Mouse (Mus musculus) T-helper 17 cell (primary cell): ENCODE measurements around the gene Gm20388.

ENCODE experiments used
- in situ Hi-C, 2 experiments: fragments of 300-600 bp; cut with MboI, MseI; formaldehyde crosslinking; loops; 1 replicate in 1 of 2; 2 replicates in 1 of 2; pipeline ENCODE4 v1.15.1; 2025; ENCODE audit warnings: high pct_unique_total_duplicates in 2 of 2

Gm20388 gene

GRCm38 (mm10) chr8:120227578-120227876 lies 316.9 kb downstream of the Gm20388 start:
- in situ Hi-C loops, result no loop called here

- in situ Hi-C loops, result no loop called here
Observed at GRCm38 (mm10) chr8:120227891-120228591, 317.4 kb downstream of the Gm20388 start, which contains the start of gene Gse1. Gse1 (plus strand) TSS chr8:120228456.

DNA sequence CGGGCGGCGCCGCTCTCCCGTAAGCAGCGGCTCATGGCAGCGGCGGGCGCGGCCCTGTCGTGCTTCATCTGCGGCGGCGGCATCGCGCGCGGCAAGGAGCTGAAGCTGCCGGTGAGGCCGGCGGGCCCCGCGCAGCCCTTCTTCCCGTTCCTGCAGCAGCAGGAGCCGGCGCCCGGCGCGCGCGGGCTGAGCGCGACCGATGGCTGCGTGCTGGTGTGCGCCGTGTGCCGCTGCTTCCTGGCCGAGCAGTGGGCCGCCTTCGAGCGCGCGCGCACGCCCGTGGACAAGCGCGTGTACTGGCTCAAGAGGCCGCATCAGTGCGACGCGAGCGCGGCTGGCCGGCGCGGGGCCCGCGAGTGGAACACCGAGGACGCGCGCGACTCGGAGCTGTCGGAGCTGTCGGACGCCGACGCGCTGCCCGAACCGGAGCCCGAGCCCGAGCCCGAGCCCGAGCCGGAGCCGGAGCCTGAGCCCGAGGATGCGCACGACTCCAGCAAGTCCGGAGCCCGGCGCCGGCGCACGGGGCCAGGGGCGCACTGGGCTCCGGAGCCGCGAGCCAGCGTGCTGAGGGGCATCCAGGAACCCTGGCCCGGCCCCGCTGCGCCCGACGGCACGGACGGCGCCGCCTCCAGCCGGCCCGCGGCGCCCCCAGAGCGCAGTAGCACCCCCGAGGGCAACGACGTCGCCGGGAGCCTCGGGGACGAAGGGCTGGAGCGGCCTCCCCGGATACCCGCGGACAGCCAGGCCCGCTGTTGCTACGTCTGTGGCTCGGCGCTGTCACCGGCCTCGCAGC lies 318.3 kb downstream of the Gm20388 start:
- in situ Hi-C loops, result no loop called here

GRCm38 (mm10) chr8:120229574-120229916 lies 318.9 kb downstream of the Gm20388 start:
- in situ Hi-C loops, result no loop called here

GRCm38 (mm10) chr8:120230081-120230480 lies 319.4 kb downstream of the Gm20388 start:
- in situ Hi-C loops, result no loop called here

GRCm38 (mm10) chr8:120230715-120231614 lies 320.3 kb downstream of the Gm20388 start:
- in situ Hi-C loops, result no loop called here

GRCm38 (mm10) chr8:120231870-120232269 lies 321.2 kb downstream of the Gm20388 start:
- in situ Hi-C loops, result no loop called here

GRCm38 (mm10) chr8:120232398-120232797 lies 321.8 kb downstream of the Gm20388 start:
- in situ Hi-C loops, result no loop called here

- in situ Hi-C loops, result no loop called here
Observed at GRCm38 (mm10) chr8:120232913-120233312, 322.3 kb downstream of the Gm20388 start.

DNA sequence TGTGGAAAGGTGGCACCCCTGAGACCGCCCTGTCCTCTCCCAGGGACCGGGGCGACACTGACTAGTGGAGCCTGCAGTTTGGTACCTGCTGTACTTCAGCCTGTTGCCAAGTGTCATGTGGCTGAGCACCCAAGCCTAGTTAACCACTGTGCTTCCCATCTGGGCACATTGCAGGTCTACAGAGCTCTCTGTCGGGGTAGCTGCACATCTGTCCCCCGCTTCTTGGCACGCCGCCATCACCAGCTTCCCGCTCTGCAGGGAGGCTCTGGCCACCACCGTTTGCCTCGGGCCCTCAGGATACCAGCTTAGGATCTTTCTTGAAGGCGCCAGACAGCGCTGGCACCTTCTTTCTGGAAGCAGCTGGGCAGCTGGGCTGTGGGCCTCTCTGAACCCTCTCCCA lies 323.8 kb downstream of the Gm20388 start:
- in situ Hi-C loops, result no loop called here

DNA sequence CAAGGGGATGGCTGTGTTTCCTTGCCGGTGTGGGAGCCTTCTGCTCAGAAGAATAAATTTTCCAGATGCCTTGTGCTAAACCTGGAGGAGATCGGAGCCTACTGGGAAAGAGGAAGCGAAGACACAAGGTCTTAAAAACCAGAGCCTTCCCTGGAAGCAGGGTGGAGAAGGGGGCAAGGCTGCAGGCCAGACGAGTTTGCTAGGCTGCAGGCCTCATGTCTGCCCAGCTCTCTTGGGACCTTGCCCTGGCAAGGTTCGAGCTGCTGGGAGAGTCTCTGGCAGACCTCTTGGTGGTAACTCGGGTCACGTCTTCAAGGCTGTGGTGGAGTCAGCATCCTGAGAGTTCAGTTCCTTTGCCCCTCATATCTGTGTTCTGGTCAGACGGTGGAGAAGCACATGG lies 324.2 kb downstream of the Gm20388 start:
- in situ Hi-C loops, result loop anchor here in 1 of 2 experiments (5.0 kb wide), 1 partner anchor 53 kb away; no protein-coding TSS in a partner anchor

DNA sequence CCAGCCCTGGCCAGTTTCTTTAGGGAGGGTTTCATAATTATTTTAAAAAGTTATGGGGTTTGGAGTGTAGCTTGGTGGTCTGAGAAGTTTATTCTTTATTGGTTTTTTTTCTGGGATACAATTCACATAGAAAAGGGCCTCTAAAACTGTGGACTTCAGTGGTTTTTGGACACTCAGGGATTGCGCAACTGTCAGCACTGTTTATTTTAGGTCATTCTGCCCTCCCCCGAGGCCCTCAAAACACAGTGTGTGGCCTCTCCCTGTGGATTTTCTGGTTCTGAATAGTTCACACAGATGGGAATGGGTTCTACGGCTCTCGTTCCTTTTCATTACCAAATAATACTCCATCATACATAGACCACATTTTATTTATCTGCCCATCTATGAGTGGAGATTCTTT lies 332.6 kb downstream of the Gm20388 start:
- in situ Hi-C loops, result no loop called here

- in situ Hi-C loops, result no loop called here
Observed at GRCm38 (mm10) chr8:120243916-120244451, 333.3 kb downstream of the Gm20388 start.

DNA sequence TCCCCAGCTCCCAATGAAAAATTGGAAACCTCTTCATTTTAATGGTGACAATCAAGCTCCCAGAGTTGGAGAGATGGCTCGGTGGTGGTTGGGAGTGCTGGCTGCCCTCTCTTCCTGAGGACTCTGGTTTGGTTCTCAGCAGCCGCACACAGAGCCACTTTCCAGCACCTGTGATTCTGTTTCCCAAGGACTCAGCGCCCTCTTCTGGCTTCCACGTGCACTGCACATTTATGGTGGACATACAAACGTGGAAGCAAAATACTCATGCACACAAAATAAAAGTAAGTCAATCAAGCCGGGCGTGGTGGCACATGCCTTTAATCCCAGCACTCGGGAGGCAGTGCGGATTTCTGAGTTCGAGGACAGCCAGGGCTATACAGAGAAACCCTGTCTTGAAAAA lies 333.9 kb downstream of the Gm20388 start:
- in situ Hi-C loops, result no loop called here

DNA sequence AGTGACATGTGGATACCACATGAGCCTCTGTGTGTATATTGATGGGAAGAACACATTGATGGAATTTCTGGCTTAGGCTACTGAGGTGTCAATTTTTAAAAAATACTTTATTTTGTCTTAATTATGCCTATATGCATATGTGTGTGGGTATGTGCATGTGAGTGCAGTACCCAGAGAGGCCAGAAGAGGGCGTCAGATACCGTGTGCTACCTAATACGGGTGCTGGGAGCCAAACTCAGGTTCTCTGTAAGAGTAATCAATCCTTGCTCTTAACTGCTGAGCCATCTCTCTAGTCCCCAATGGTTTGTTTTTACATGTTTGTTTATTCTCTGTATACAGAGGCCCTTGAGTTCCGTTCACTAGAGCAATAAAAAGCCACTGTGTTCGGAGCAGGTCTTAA lies 337.0 kb downstream of the Gm20388 start:
- in situ Hi-C loops, result loop anchor here in 1 of 2 experiments (5.0 kb wide), 1 partner anchor 70 kb away; the partner anchor contains the start of gene Fam92b

DNA sequence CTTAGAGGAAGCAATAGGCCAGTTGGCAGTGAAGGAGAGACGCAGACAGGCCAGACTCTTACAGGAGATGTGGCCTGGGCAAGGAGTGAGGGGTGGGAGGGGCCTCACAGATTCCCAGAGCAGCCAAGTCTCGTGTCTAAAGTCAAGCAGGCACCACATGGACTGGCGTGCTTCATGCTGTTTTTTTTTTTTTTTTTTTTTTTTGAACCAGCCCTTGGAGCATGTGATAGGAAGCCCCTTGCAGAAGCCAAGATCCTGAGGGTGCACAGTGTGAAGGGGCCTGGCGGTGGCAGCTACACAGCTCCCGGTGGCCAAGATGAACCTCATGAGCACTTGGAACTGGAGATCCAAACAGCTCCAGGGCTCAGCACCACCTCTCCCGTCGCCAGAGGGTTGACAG lies 337.4 kb downstream of the Gm20388 start:
- in situ Hi-C loops, result loop anchor here in 1 of 2 experiments (5.0 kb wide), 1 partner anchor 71 kb away; the partner anchor contains the start of gene Fam92b

DNA sequence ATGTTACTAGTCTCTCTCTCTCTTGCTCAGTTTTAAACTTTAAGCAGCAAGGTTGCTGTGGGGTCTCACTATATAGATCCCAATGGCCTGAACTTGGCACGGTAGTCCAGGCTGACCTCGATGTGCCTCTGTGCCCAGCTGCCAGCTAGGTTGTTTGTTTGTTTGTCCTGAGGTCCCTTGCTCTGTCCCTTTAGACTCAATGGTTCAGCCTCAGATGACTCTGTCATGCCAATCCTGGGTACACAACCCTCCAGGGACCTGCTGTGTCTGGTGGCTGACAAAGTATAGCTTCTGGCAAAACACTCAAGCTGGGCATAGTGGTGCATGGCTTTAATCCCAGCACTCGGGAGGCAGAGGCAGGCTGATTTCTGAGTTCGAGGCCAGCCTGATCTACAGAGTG lies 337.8 kb downstream of the Gm20388 start:
- in situ Hi-C loops, result loop anchor here in 1 of 2 experiments (5.0 kb wide), 1 partner anchor 71 kb away; the partner anchor contains the start of gene Fam92b

GRCm38 (mm10) chr8:120249800-120250336 lies 339.2 kb downstream of the Gm20388 start:
- in situ Hi-C loops, result loop anchor here in 1 of 2 experiments (5.0 kb wide), 1 partner anchor 73 kb away; the partner anchor contains the start of gene Fam92b

DNA sequence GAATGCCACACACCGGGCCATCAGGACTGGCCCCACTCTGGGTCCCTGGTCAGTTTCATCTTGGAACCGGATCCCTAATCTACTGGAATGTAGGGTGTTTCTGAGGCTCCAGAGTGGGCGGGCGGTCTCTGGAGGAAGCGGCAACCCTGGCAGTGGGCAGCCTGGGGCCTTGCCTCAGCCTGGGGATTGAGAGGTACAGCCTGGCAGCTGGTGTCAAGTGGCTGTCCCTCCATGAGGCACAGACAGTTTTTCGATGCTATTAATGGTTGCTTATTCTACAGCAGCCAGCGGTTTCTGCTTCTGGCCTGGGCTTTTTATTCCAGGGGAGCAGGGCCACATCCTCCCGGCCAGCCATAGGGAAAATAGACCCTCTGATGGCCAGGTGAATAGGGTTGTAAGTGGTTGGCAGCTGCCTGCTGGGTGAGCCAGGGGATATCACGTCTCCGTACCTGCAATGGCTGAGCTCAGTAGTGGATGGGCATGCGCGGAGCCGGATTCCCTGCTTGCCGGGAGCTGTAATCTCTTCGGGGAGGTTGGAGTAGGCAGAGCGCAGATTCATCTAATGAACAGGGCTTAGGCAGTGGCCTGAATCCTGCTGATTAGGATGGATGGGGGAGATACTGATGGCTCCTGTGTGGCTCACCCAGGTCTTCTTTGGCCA lies 340.2 kb downstream of the Gm20388 start:
- in situ Hi-C loops, result no loop called here

DNA sequence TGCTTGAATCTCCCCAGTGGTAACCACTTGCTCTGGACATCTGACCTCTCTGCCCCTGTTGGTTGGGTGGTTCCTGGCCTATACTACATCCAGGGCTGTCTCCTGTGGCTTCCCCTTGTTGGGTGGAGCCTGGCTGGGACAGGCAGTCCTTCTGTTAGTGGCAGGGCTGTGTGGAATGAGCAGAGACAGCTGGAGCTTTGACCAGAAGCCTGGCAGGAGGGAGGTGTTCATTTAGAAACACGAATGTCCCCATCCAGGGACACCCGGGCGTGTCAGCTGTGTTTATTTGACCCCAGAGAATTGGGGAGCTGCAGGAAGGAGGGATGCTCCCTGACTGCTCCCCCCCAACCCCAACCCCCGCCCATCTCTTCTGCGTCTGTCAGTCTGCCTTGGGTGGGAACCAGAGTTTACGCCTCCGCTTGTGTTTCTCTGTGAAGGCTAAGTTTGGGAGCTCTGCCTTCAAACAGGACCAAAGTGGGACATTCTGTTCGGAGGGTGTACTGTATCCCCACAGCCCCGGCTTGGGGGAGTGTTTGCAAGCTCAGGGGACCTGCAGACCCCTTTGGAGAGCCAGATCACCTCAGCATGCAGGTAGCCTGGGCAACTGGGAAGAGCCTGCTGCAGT lies 340.9 kb downstream of the Gm20388 start:
- in situ Hi-C loops, result no loop called here
